Mouse (Mus musculus) cortical plate, adult 2 months (tissue): ENCODE measurements at regions not wholly inside any gene's neighbourhood (a gene's known extent, or its start where the extent isn't known, plus 50 kb on each side); places are given as distances from the start of the nearest gene placed in this dataset.

Experiments used
- CTCF ChIP-seq: fragments of 200-500 bp; IDR thresholded peaks from 2 replicates; pipeline ENCODE4 v1.5.1; 2011; ENCODE audit warnings: mild to moderate bottlenecking, control low read depth, low read length; ENCODE audit not compliant: insufficient read depth; ENCODE audit errors: extremely low read depth
- POLR2A ChIP-seq: fragments of 200-500 bp; IDR thresholded peaks from 2 replicates; pipeline ENCODE4 v1.6.1; 2011; ENCODE audit warnings: mild to moderate bottlenecking, low read length, control low read depth; ENCODE audit not compliant: insufficient read depth; ENCODE audit errors: extremely low read depth

- TF ChIP-seq CTCF (no peak), POLR2A (no peak)
These were observed 858.8 kb downstream of the Car8 start for GRCm38 (mm10) chr4:7379996-7380395.
